Mouse (Mus musculus) heart, adult 2 months (tissue): ENCODE measurements at regions not wholly inside any gene's neighbourhood (a gene's known extent, or its start where the extent isn't known, plus 50 kb on each side); places are given as distances from the start of the nearest gene placed in this dataset.

ENCODE experiments used
- CTCF ChIP-seq: fragments of 200-600 bp; IDR thresholded peaks from 2 replicates; pipeline ENCODE4 v1.8.1; 2022; ENCODE audit warnings: antibody characterized with exemption, mild to moderate bottlenecking, moderate library complexity
- EP300 ChIP-seq: fragments of 200-500 bp; IDR thresholded peaks from 2 replicates; pipeline ENCODE4 v1.6.1; 2011; ENCODE audit warnings: low read depth, low read length, control low read depth; ENCODE audit not compliant: insufficient read depth

GRCm38 (mm10) chrX:6252873-6253272 is 67.6 kb downstream of the Bmp15 start:
- TF ChIP-seq CTCF (no peak), EP300 (no peak)
